ENCODE assay signal across 8 mouse cellular contexts in the genomic region with DNA sequence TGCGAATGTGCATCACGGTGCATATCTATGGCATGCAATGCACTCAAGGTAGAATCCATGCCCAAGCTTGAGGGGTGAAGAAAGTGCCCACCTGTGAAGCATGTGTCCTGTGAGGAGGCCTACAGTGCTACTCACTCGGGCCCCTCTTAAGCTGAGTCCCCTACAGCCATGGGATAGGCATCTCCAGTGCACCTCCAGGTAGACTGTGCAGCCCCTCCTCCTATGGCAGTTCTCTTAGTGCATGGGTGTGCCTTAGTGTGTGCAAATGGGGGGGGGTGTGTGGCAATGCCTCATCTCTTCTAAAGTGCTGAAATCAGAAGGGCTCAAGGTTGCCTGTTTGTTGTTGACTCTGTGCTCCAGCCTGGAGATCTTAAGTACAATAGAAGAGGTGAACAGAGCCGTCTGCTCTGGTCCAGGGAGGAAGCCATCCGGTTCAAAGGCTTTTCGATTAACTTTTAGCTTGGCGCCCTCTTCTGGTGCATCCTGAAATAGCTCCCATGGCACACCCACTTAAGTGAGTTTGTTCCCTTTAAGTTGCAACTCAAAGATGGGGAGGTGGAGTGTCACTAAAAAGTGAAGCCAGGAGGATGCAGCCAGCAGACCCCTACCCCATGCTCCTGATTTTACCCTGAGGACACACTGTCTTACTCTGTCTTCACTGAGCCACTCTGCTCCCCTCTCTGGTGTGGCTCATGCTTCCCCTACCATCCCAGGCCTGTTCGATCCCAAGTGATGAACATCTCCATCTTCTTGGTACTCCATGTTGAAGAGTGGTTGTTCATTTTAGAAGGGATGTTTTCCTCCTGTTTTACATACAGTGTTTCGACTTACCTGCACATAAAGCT. TPM values are rescaled to one million over a fixed set of nuclear protein-coding genes. Genes with fewer than 3 reads are reported as not detected.
DNase-seq lines count a peak whose midpoint lies in the region; ATAC-seq and TF ChIP-seq lines count a peak whose summit lies in the region.

No protein-coding gene starts in this region.

- no peak overlapping the region for H3K4me2 ChIP-seq in forebrain, postnatal 0 days (ENCODE audit: low read depth)
- no peak overlapping the region for H3K4me2 ChIP-seq in midbrain, embryonic 14.5 days (ENCODE audit: low read length)

- no peak overlapping the region for H3K27ac ChIP-seq in forebrain, postnatal 0 days (ENCODE audit: low read depth, low read length)
- no peak overlapping the region for H3K27ac ChIP-seq in midbrain, embryonic 14.5 days (replicated peaks; ENCODE audit: low read depth, low read length)
- H3K27ac ChIP-seq in spleen, adult 2 months (ENCODE audit: insufficient read depth, low read length), result no peak overlapping the region

- TF ChIP-seq CTCF in forebrain, postnatal 0 days (IDR thresholded peaks at IDR 0.05; ENCODE audit: low read depth), result peak; percentile 82
- TF ChIP-seq CTCF in spleen, adult 2 months (IDR thresholded peaks at IDR 0.05; ENCODE audit: extremely low read depth, insufficient read depth, insufficient read length, insufficient replicate concordance), result peak; percentile 64; the same call in 1 of the 2 replicates

- no peaks in the 10 kb centered on the region for H3K9me3 ChIP-seq in forebrain, postnatal 0 days (ENCODE audit: low read length)
- no peaks in the 10 kb centered on the region for H3K9me3 ChIP-seq in midbrain, embryonic 14.5 days (ENCODE audit: control insufficient read depth, low read length)

- peaks cover 8% of the 10 kb centered on the region for H3K36me3 ChIP-seq in forebrain, postnatal 0 days (ENCODE audit: insufficient read depth)
- no peaks in the 10 kb centered on the region for H3K36me3 ChIP-seq in midbrain, embryonic 14.5 days (ENCODE audit: control insufficient read depth, insufficient read depth, low read length)
- H3K36me3 ChIP-seq in spleen, adult 2 months (ENCODE audit: control insufficient read depth, insufficient read depth, low read length), result peaks cover 4% of the 10 kb centered on the region

- no peaks in the 10 kb centered on the region for H3K27me3 ChIP-seq in forebrain, postnatal 0 days (ENCODE audit: insufficient read depth, low read length)
- H3K27me3 ChIP-seq in midbrain, embryonic 14.5 days (ENCODE audit: control insufficient read depth, insufficient read depth, low read length), result no peaks in the 10 kb centered on the region
- no peaks in the 10 kb centered on the region for H3K27me3 ChIP-seq in spleen, adult 2 months (ENCODE audit: control insufficient read depth, insufficient read depth, low read length)

- peak; percentile 53 to 90 for DNase-seq in heart, adult 18-20 months
- DNase-seq in heart, postnatal 25 days (ENCODE audit: low spot score), result no peak
- DNase-seq in cerebellum, adult 18-20 months, result peak; percentile 63 to 69
- DNase-seq in forebrain, postnatal 0 days, result peak; percentile 85
- DNase-seq in induced T-regulatory cell, adult 2 months (ENCODE audit: low read depth), result peak; percentile 84
- DNase-seq in left cerebral cortex, postnatal 25 days (ENCODE audit: low spot score in 2 of 2), result peak; percentile 65 to 79
- peak; percentile 91 for DNase-seq in midbrain, embryonic 14.5 days
- DNase-seq in spleen, adult 2 months (ENCODE audit: low read depth in 1 of 2, low spot score in 2 of 2), result peak; percentile 21 to 50

- TF ChIP-seq POLR2A in spleen, adult 2 months (IDR thresholded peaks at IDR 0.05; ENCODE audit: low read depth, low read length), result no peak

- H3K4me1 ChIP-seq in forebrain, postnatal 0 days (ENCODE audit: insufficient read depth), result no peaks in the 10 kb centered on the region
- no peaks in the 10 kb centered on the region for H3K4me1 ChIP-seq in midbrain, embryonic 14.5 days (ENCODE audit: control insufficient read depth, insufficient read depth, low read length)
- no peaks in the 10 kb centered on the region for H3K4me1 ChIP-seq in spleen, adult 2 months (ENCODE audit: control insufficient read depth, insufficient read depth, insufficient read length)

- intact Hi-C loops in heart, postnatal 25 days (cut with DNase I), result loop anchor here (2.0 to 5.0 kb wide), 4 partner anchors 235 to 611 kb away; no protein-coding TSS in a partner anchor
- intact Hi-C loops in left cerebral cortex, postnatal 25 days (cut with DNase I), result loop anchor here (2.0 to 5.0 kb wide), 4 partner anchors 236 to 611 kb away; no protein-coding TSS in a partner anchor

- peak; percentile 60; the same call in 1 of the 2 replicates for ATAC-seq in forebrain, postnatal 0 days
- no peak; the same call in 1 of the 2 replicates for ATAC-seq in midbrain, embryonic 14.5 days (ENCODE audit: low FRiP score, low TSS enrichment)

- WGBS in forebrain, postnatal 0 days, result 46% methylated on average over 9 of the region's 9 CpGs
- WGBS in midbrain, embryonic 14.5 days, result 43% methylated on average over 9 of the region's 9 CpGs
- WGBS in spleen, adult 2 months, result 51% methylated on average over 9 of the region's 9 CpGs

- H3K4me3 ChIP-seq in forebrain, postnatal 0 days (ENCODE audit: low read depth, low read length), result no peak overlapping the region
- H3K4me3 ChIP-seq in midbrain, embryonic 14.5 days (replicated peaks; ENCODE audit: low read depth, low read length), result no peak overlapping the region
- H3K4me3 ChIP-seq in spleen, adult 2 months (ENCODE audit: extremely low read depth, insufficient read depth, insufficient read length), result no peak overlapping the region

- no peak overlapping the region for H3K9ac ChIP-seq in forebrain, postnatal 0 days
- no peak overlapping the region for H3K9ac ChIP-seq in midbrain, embryonic 14.5 days (replicated peaks; ENCODE audit: low read length)

RNA-seq across cellular contexts. Expression of a gene that starts 55.0 kb away (rescaled TPM):
- total RNA-seq in heart, adult 18-20 months (2021), result 10 to 100 TPM; 11.0 to 13.2 TPM
- total RNA-seq in heart, postnatal 25 days (2021), result 10 to 100 TPM in 1 of 2 experiments, 1 to 10 TPM in 1; 9.5 to 10.8 TPM
- 14.5 and 18.9 TPM in 2 replicates for total RNA-seq in forebrain, postnatal 0 days (2014; rRNA removed)
- 18.9 and 19.1 TPM in 2 replicates for polyA plus RNA-seq in forebrain, postnatal 0 days (2015; fragmentation: Nextera tagmentation; extraction: Ambion mirVana)
- 10 to 100 TPM; 26.0 to 26.4 TPM for total RNA-seq in left cerebral cortex, postnatal 25 days (2021)
- 18.3 and 18.4 TPM in 2 replicates for polyA plus RNA-seq in midbrain, embryonic 14.5 days (2014; fragmentation: Nextera tagmentation; extraction: Ambion mirVana)
- polyA plus RNA-seq in spleen, adult 2 months (2012; rRNA removed), result 11.7 and 13.2 TPM in 2 replicates
